Comparison of ENCODE assay signal across 8 mouse cellular contexts in genomic region chr4:89310491-89311254, GRCm38 (mm10). TPM values are rescaled to one million over a fixed set of nuclear protein-coding genes. Genes with fewer than 3 reads are reported as not detected.
DNase-seq lines count a peak whose midpoint lies in the region; ATAC-seq and TF ChIP-seq lines count a peak whose summit lies in the region.

Gene Cdkn2b, minus strand, starts transcription at chr4:89311039.

- H3K4me1 ChIP-seq in E14TG2a.4 (replicated peaks; ENCODE audit: low read depth, low read length) = peaks cover 25% of the 10 kb centered on the region
- H3K4me1 ChIP-seq in forebrain, embryonic 13.5 days = peaks cover 9% of the 10 kb centered on the region
- peaks cover 6% of the 10 kb centered on the region; the same call in 1 of the 2 replicates for H3K4me1 ChIP-seq in heart, embryonic 16.5 days (ENCODE audit: control insufficient read depth, insufficient read depth, low read length)
- peaks cover 15% of the 10 kb centered on the region for H3K4me1 ChIP-seq in liver, embryonic 13.5 days (replicated peaks)
- H3K4me1 ChIP-seq in stomach, embryonic 15.5 days = peaks cover 9% of the 10 kb centered on the region; the same call in 1 of the 2 replicates

- H3K9me3 ChIP-seq in E14TG2a.4 (ENCODE audit: low read length) = no peaks in the 10 kb centered on the region
- H3K9me3 ChIP-seq in forebrain, embryonic 13.5 days (replicated peaks) = no peaks in the 10 kb centered on the region; the same call in 1 of the 2 replicates
- H3K9me3 ChIP-seq in heart, embryonic 16.5 days (replicated peaks; ENCODE audit: control insufficient read depth, low read length) = no peaks in the 10 kb centered on the region
- H3K9me3 ChIP-seq in liver, embryonic 13.5 days (replicated peaks) = no peaks in the 10 kb centered on the region
- no peaks in the 10 kb centered on the region for H3K9me3 ChIP-seq in stomach, embryonic 15.5 days

- H3K4me3 ChIP-seq in E14TG2a.4 (replicated peaks; ENCODE audit: low read length) = peak within 1 kb of the TSS; percentile 90
- H3K4me3 ChIP-seq in forebrain, embryonic 13.5 days = peak within 1 kb of the TSS; percentile 51
- H3K4me3 ChIP-seq in heart, embryonic 16.5 days (ENCODE audit: low read length) = peak within 1 kb of the TSS; percentile 70
- H3K4me3 ChIP-seq in liver, embryonic 13.5 days (replicated peaks) = peak within 1 kb of the TSS; percentile 68
- H3K4me3 ChIP-seq in stomach, embryonic 15.5 days (replicated peaks) = peak within 1 kb of the TSS; percentile 55

- H3K36me3 ChIP-seq in E14TG2a.4 (ENCODE audit: insufficient read depth, low read length) = no peaks in the 10 kb centered on the region
- H3K36me3 ChIP-seq in forebrain, embryonic 13.5 days (ENCODE audit: poor library complexity, severe bottlenecking) = no peaks in the 10 kb centered on the region
- no peaks in the 10 kb centered on the region for H3K36me3 ChIP-seq in heart, embryonic 16.5 days (ENCODE audit: control insufficient read depth, insufficient read depth)
- H3K36me3 ChIP-seq in liver, embryonic 13.5 days = no peaks in the 10 kb centered on the region
- H3K36me3 ChIP-seq in stomach, embryonic 15.5 days = no peaks in the 10 kb centered on the region

- peak within 1 kb of the TSS; percentile 62 for H3K9ac ChIP-seq in forebrain, embryonic 13.5 days
- H3K9ac ChIP-seq in heart, embryonic 16.5 days (ENCODE audit: low read length) = peak within 1 kb of the TSS; percentile 66
- peak within 1 kb of the TSS; percentile 54 for H3K9ac ChIP-seq in liver, embryonic 13.5 days
- peak within 1 kb of the TSS; percentile 12; the same call in 1 of the 2 replicates for H3K9ac ChIP-seq in stomach, embryonic 15.5 days

- under 1% methylated on average over 49 of the region's 61 CpGs for WGBS in forebrain, embryonic 13.5 days
- WGBS in heart, embryonic 16.5 days = under 1% methylated on average over 61 of the region's 61 CpGs
- under 1% methylated on average over 61 of the region's 61 CpGs for WGBS in liver, embryonic 13.5 days (ENCODE audit: insufficient replicate concordance)
- WGBS in stomach, embryonic 15.5 days = under 1% methylated on average over 56 of the region's 61 CpGs

- peak; percentile 28 for TF ChIP-seq CTCF in E14TG2a.4 (conservative IDR thresholded peaks at IDR 0.05; ENCODE audit: low read length)

- DNase-seq in cerebellum, adult 11 months = peak; percentile 42
- peak; percentile 91 to 95 for DNase-seq in kidney, postnatal 25 days
- DNase-seq in liver, embryonic 13.5 days = peak; percentile 81
- peak; percentile 91 for DNase-seq in neural tube, embryonic 10.5 days (ENCODE audit: extremely low spot score, low spot score)

- peak within 1 kb of the TSS; percentile 94 for H3K4me2 ChIP-seq in forebrain, embryonic 13.5 days
- H3K4me2 ChIP-seq in heart, embryonic 16.5 days (ENCODE audit: low read depth, low read length) = peak within 1 kb of the TSS; percentile 99
- peak within 1 kb of the TSS; percentile 96 for H3K4me2 ChIP-seq in liver, embryonic 13.5 days
- H3K4me2 ChIP-seq in stomach, embryonic 15.5 days = peak within 1 kb of the TSS; percentile 96

- peak; percentile 95 for ATAC-seq in forebrain, embryonic 13.5 days
- ATAC-seq in heart, embryonic 16.5 days (replicated peaks; ENCODE audit: extremely low read depth, insufficient read depth, low FRiP score) = peak; percentile 94
- peak; percentile 93 for ATAC-seq in liver, embryonic 13.5 days (ENCODE audit: low read depth)
- peak; percentile 89 for ATAC-seq in stomach, embryonic 15.5 days (ENCODE audit: insufficient read depth, low FRiP score, low read depth)

- H3K27me3 ChIP-seq in E14TG2a.4 (ENCODE audit: insufficient read depth, low read length) = peaks cover 49% of the 10 kb centered on the region
- peaks cover 88% of the 10 kb centered on the region for H3K27me3 ChIP-seq in forebrain, embryonic 13.5 days
- H3K27me3 ChIP-seq in heart, embryonic 16.5 days (ENCODE audit: control insufficient read depth, insufficient read depth, low read length) = peaks cover 44% of the 10 kb centered on the region
- H3K27me3 ChIP-seq in liver, embryonic 13.5 days = peaks cover 75% of the 10 kb centered on the region
- peaks cover 56% of the 10 kb centered on the region for H3K27me3 ChIP-seq in stomach, embryonic 15.5 days (replicated peaks)

- no peak within 1 kb of the TSS for H3K27ac ChIP-seq in forebrain, embryonic 13.5 days
- 0 out of 2 replicates have a peak within 1 kb of the TSS, but pooled peaks have one; percentile 23 for H3K27ac ChIP-seq in heart, embryonic 16.5 days (ENCODE audit: low read length)
- no peak within 1 kb of the TSS for H3K27ac ChIP-seq in liver, embryonic 13.5 days
- peak within 1 kb of the TSS; percentile 64 for H3K27ac ChIP-seq in stomach, embryonic 15.5 days

RNA-seq across cellular contexts. Expression of gene Cdkn2b, which starts in this region (rescaled TPM):
- 0.19 and 0.38 TPM in 2 replicates for polyA plus RNA-seq in forebrain, embryonic 13.5 days (2015; fragmentation: Nextera tagmentation; extraction: Ambion mirVana)
- 1.6 and 1.7 TPM in 2 replicates for polyA plus RNA-seq in heart, embryonic 16.5 days (2015; fragmentation: Nextera tagmentation; extraction: Ambion mirVana)
- 0.18 and 0.28 TPM in 2 replicates for polyA plus RNA-seq in liver, embryonic 13.5 days (2015; fragmentation: Nextera tagmentation; extraction: Ambion mirVana)
- 10.1 and 12.9 TPM in 2 replicates for polyA plus RNA-seq in stomach, embryonic 15.5 days (2015; fragmentation: Nextera tagmentation; extraction: Ambion mirVana)

Comparison
In these comparisons a context has a peak if more than half of its experiments do, and no peak if none do; other contexts are left out.
1. Peak in ATAC-seq, H3K4me3 ChIP-seq, H3K9ac ChIP-seq and H3K4me2 ChIP-seq in forebrain, embryonic 13.5 days; RNA of the gene not detected or under 1 TPM.
2. Peak in DNase-seq, ATAC-seq, H3K4me3 ChIP-seq, H3K9ac ChIP-seq and H3K4me2 ChIP-seq in liver, embryonic 13.5 days; RNA of the gene not detected or under 1 TPM.
3. DNase-seq: peak in every context shown above with its lines; median percentile 93 in kidney, postnatal 25 days; 91 in neural tube, embryonic 10.5 days; 81 in liver, embryonic 13.5 days; 42 in cerebellum, adult 11 months.
4. H3K27ac ChIP-seq: peak in heart, embryonic 16.5 days (single experiment) and stomach, embryonic 15.5 days (single experiment); none in forebrain, embryonic 13.5 days (single experiment) and liver, embryonic 13.5 days (single experiment).
5. H3K9ac ChIP-seq: peak in every context shown above with its lines; median percentile 66 in heart, embryonic 16.5 days; 62 in forebrain, embryonic 13.5 days; 54 in liver, embryonic 13.5 days; 12 in stomach, embryonic 15.5 days.
6. Peak in every context shown above with its lines, with median percentiles within 50 percentile points of each other: H3K4me3 ChIP-seq, ATAC-seq and H3K4me2 ChIP-seq.